Mouse (Mus musculus): ENCODE data around the gene Socs3. TPM values are rescaled to one million over a fixed set of nuclear protein-coding genes. Genes with fewer than 3 reads are reported as not detected.
A peak's percentile ranks its signal among the peaks of the same experiment; 100 is the strongest.

Socs3 gene
- total and polyA plus RNA-seq, 2 experiments: 2.0 to 7.5 TPM

- no peak overlapping the region for H3K9ac ChIP-seq (ENCODE audit: low read depth, low read length)
- H3K4me3 ChIP-seq (ENCODE audit: insufficient read depth, low read depth, low read length): no peak overlapping the region
- TF ChIP-seq POLR2A (IDR thresholded peaks at IDR 0.05; ENCODE audit: extremely low read depth, insufficient read depth, low read length): no peak
- no peak for TF ChIP-seq CTCF (IDR thresholded peaks at IDR 0.05; ENCODE audit: low read depth, low read length)
- no peaks in the 10 kb centered on the region for H3K27me3 ChIP-seq (ENCODE audit: control insufficient read depth, insufficient read depth, low read length)
- no peaks in the 10 kb centered on the region for H3K36me3 ChIP-seq (ENCODE audit: control insufficient read depth, insufficient read depth, low read length)
- H3K79me2 ChIP-seq (ENCODE audit: control insufficient read depth, insufficient read depth, low read length): peaks cover 64% of the 10 kb centered on the region
- no peak overlapping the region for H3K27ac ChIP-seq (replicated peaks; ENCODE audit: insufficient read depth, low read depth, low read length)
- 68% methylated on average over 14 of the region's 14 CpGs for WGBS
- peak; percentile 60 for DNase-seq (ENCODE audit: extremely low read depth, low read depth, low spot score)
- peaks cover 19% of the 10 kb centered on the region for H3K4me1 ChIP-seq (ENCODE audit: control insufficient read depth, insufficient read depth, low read length)
Measured at GRCm38 (mm10) chr11:117993190-117994175, 23.6 kb upstream of the Socs3 start.

GRCm38 (mm10) chr11:117991502-117992470, 21.9 kb upstream of the Socs3 start:
- Histone ChIP-seq H3K4me3 (ENCODE audit: insufficient read depth, low read depth, low read length) (no peak overlapping the region), H3K36me3 (ENCODE audit: control insufficient read depth, insufficient read depth, low read length) (no peaks in the 10 kb centered on the region), H3K27ac (replicated peaks; ENCODE audit: insufficient read depth, low read depth, low read length) (0 out of 2 replicates have a peak overlapping the region, but pooled peaks have one; percentile 4), H3K4me1 (ENCODE audit: control insufficient read depth, insufficient read depth, low read length) (peaks cover 29% of the 10 kb centered on the region), H3K9ac (ENCODE audit: low read depth, low read length) (no peak overlapping the region), H3K79me2 (ENCODE audit: control insufficient read depth, insufficient read depth, low read length) (peaks cover 61% of the 10 kb centered on the region), H3K27me3 (ENCODE audit: control insufficient read depth, insufficient read depth, low read length) (no peaks in the 10 kb centered on the region)
- peak; percentile 53 for DNase-seq (ENCODE audit: extremely low read depth, low read depth, low spot score)
- no peak for TF ChIP-seq CTCF (IDR thresholded peaks at IDR 0.05; ENCODE audit: low read depth, low read length)
- no peak for TF ChIP-seq POLR2A (IDR thresholded peaks at IDR 0.05; ENCODE audit: extremely low read depth, insufficient read depth, low read length)
- WGBS: 49% methylated on average over 9 of the region's 9 CpGs

GRCm38 (mm10) chr11:117989926-117990325, 20.1 kb upstream of the Socs3 start:
- peak; percentile 26; the same call in 1 of the 2 replicates for TF ChIP-seq CTCF (IDR thresholded peaks at IDR 0.05; ENCODE audit: low read depth, low read length)
- no peak for TF ChIP-seq POLR2A (IDR thresholded peaks at IDR 0.05; ENCODE audit: extremely low read depth, insufficient read depth, low read length)
- Histone ChIP-seq H3K9ac (ENCODE audit: low read depth, low read length) (no peak overlapping the region), H3K4me3 (ENCODE audit: insufficient read depth, low read depth, low read length) (no peak overlapping the region), H3K79me2 (ENCODE audit: control insufficient read depth, insufficient read depth, low read length) (peaks cover 55% of the 10 kb centered on the region), H3K27me3 (ENCODE audit: control insufficient read depth, insufficient read depth, low read length) (no peaks in the 10 kb centered on the region), H3K4me1 (ENCODE audit: control insufficient read depth, insufficient read depth, low read length) (peaks cover 32% of the 10 kb centered on the region), H3K36me3 (ENCODE audit: control insufficient read depth, insufficient read depth, low read length) (no peaks in the 10 kb centered on the region), H3K27ac (replicated peaks; ENCODE audit: insufficient read depth, low read depth, low read length) (no peak overlapping the region)
- WGBS: 44% methylated on average over 10 of the region's 10 CpGs
- no peak for DNase-seq (ENCODE audit: extremely low read depth, low read depth, low spot score)

- Histone ChIP-seq H3K4me1 (ENCODE audit: control insufficient read depth, insufficient read depth, low read length) (peaks cover 26% of the 10 kb centered on the region), H3K36me3 (ENCODE audit: control insufficient read depth, insufficient read depth, low read length) (no peaks in the 10 kb centered on the region), H3K79me2 (ENCODE audit: control insufficient read depth, insufficient read depth, low read length) (peaks cover 48% of the 10 kb centered on the region), H3K9ac (ENCODE audit: low read depth, low read length) (no peak overlapping the region), H3K4me3 (ENCODE audit: insufficient read depth, low read depth, low read length) (no peak overlapping the region), H3K27me3 (ENCODE audit: control insufficient read depth, insufficient read depth, low read length) (no peaks in the 10 kb centered on the region), H3K27ac (replicated peaks; ENCODE audit: insufficient read depth, low read depth, low read length) (no peak overlapping the region)
- no peak for DNase-seq (ENCODE audit: extremely low read depth, low read depth, low spot score)
- no peak for TF ChIP-seq CTCF (IDR thresholded peaks at IDR 0.05; ENCODE audit: low read depth, low read length)
- TF ChIP-seq POLR2A (IDR thresholded peaks at IDR 0.05; ENCODE audit: extremely low read depth, insufficient read depth, low read length): no peak
- WGBS: 80% methylated on average over 4 of the region's 4 CpGs
Measured at GRCm38 (mm10) chr11:117989241-117989640, 19.4 kb upstream of the Socs3 start.

- Histone ChIP-seq H3K4me3 (ENCODE audit: insufficient read depth, low read depth, low read length) (peak overlapping the region; percentile 84; the same call in 1 of the 2 replicates), H3K27me3 (ENCODE audit: control insufficient read depth, insufficient read depth, low read length) (no peaks in the 10 kb centered on the region), H3K79me2 (ENCODE audit: control insufficient read depth, insufficient read depth, low read length) (peaks cover 39% of the 10 kb centered on the region), H3K9ac (ENCODE audit: low read depth, low read length) (peak overlapping the region; percentile 3), H3K36me3 (ENCODE audit: control insufficient read depth, insufficient read depth, low read length) (no peaks in the 10 kb centered on the region), H3K27ac (replicated peaks; ENCODE audit: insufficient read depth, low read depth, low read length) (peak overlapping the region; percentile 52; the same call in 1 of the 2 replicates), H3K4me1 (ENCODE audit: control insufficient read depth, insufficient read depth, low read length) (peaks cover 18% of the 10 kb centered on the region)
- TF ChIP-seq POLR2A (IDR thresholded peaks at IDR 0.05; ENCODE audit: extremely low read depth, insufficient read depth, low read length): no peak
- no peak for TF ChIP-seq CTCF (IDR thresholded peaks at IDR 0.05; ENCODE audit: low read depth, low read length)
- DNase-seq (ENCODE audit: extremely low read depth, low read depth, low spot score): peak; percentile 89
- WGBS: 18% methylated on average over 4 of the region's 4 CpGs
Measured at GRCm38 (mm10) chr11:117987968-117988367, 18.1 kb upstream of the Socs3 start.
